Mouse (Mus musculus) liver, adult 2 months (tissue): Measurements from ENCODE around the gene Piwil4. TPM values are rescaled to one million over a fixed set of nuclear protein-coding genes. Genes with fewer than 3 reads are reported as not detected.

Source experiments
- DNase-seq: peaks from one replicate; pipeline ENCODE4 v3.0.0-alpha.2; 2011; ENCODE audit warnings: low read depth, low spot score; ENCODE audit errors: extremely low read depth
- H3K27ac ChIP-seq: fragments of 200-500 bp; replicated peaks from 2 replicates; pipeline ENCODE4 v1.5.1; 2012; ENCODE audit warnings: low read depth, mild to moderate bottlenecking, control low read depth, inconsistent platforms, low read length; ENCODE audit not compliant: insufficient read depth
- H3K27me3 ChIP-seq: fragments of 200-500 bp; 2 replicates; pipeline ENCODE4 v1.6.1; 2012; ENCODE audit warnings: mild to moderate bottlenecking, moderate library complexity, low read length, inconsistent platforms; ENCODE audit not compliant: control insufficient read depth, insufficient read depth
- H3K36me3 ChIP-seq: fragments of 200-500 bp; 2 replicates; pipeline ENCODE4 v1.6.1; 2012; ENCODE audit warnings: low read length, inconsistent platforms; ENCODE audit not compliant: control insufficient read depth, insufficient read depth
- H3K4me1 ChIP-seq: fragments of 200-500 bp; 2 replicates; pipeline ENCODE4 v1.6.1; 2011; ENCODE audit warnings: low read length; ENCODE audit not compliant: control insufficient read depth, insufficient read depth
- H3K4me3 ChIP-seq: fragments of 200-500 bp; 2 replicates; pipeline ENCODE4 v1.5.1; 2011; ENCODE audit warnings: low read depth, mild to moderate bottlenecking, control low read depth, low read length, moderate library complexity; ENCODE audit not compliant: insufficient read depth
- H3K79me2 ChIP-seq: fragments of 200-500 bp; 2 replicates; pipeline ENCODE4 v1.6.1; 2012; ENCODE audit warnings: inconsistent platforms, mild to moderate bottlenecking, low read length, moderate library complexity; ENCODE audit not compliant: control insufficient read depth, insufficient read depth
- H3K9ac ChIP-seq: fragments of 200-500 bp; 2 replicates; pipeline ENCODE4 v1.6.1; 2012; ENCODE audit warnings: low read depth, mild to moderate bottlenecking, control low read depth, inconsistent platforms, low read length
- POLR2A ChIP-seq: fragments of 200-500 bp; IDR thresholded peaks from 2 replicates; pipeline ENCODE4 v1.6.1; 2011; ENCODE audit warnings: low read length, control low read depth; ENCODE audit not compliant: insufficient read depth; ENCODE audit errors: extremely low read depth
- WGBS: fragments of 180-500 bp; shearing (Covaris S2); methylation state at CpG from one replicate; pipeline ENCODE4 v1.1.7; 2018; 5-methylcytosine and 5-hydroxymethylcytosine counted together
- polyA plus RNA-seq: library from polyadenylated mRNA; depleted of rRNA; stranded (reverse); fragments of >200 nt; gene quantifications from 2 replicates; pipeline ENCODE4 v1.2.3, GENCODE M21; 2012; rRNA removed
- total RNA-seq: library from RNA; depleted of rRNA; stranded (reverse); fragments of >200 nt; gene quantifications from 2 replicates; pipeline ENCODE4 v1.2.3, GENCODE M21; 2014; rRNA removed

The Piwil4 gene
- total and polyA plus RNA-seq, 2 experiments = not detected

DNA sequence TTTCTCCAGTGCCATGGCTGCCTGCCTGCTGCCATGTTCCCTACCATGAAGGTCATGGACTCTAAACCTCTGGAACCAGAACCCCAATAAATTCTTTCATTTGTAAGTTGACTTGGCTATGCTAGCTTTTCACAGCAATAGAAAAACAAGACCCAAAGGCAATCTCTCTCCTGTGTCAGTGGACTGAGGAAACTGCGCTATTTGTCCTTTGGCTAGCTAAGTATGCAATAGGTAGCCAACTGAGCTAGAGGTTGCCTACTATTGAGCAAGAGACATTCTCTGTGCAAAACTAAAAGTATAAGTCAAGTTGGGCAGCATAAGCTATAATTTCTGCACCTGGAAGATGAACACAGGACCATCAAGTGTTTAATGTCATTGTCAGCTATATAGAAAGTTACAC, 93.9 kb downstream of the Piwil4 start:
- Histone ChIP-seq H3K4me3 (no peak overlapping the region), H3K27me3 (no peaks in the 10 kb centered on the region), H3K79me2 (no peaks in the 10 kb centered on the region), H3K4me1 (no peaks in the 10 kb centered on the region; the same call in 1 of the 2 replicates), H3K9ac (no peak overlapping the region), H3K27ac (no peak overlapping the region), H3K36me3 (no peaks in the 10 kb centered on the region)
- DNase-seq = peak; percentile 79
- 91% methylated on average over 1 of the region's 1 CpGs for WGBS
- no peak for TF ChIP-seq POLR2A

Other genes starting within 250 kb of the Piwil4 start
- gene Kdm4d, start 240.3 kb downstream of the Piwil4 start, total RNA-seq = 0.07 TPM in 1 of 2 replicates, not detected in the other
- gene Kdm4d, start 240.3 kb downstream of the Piwil4 start, polyA plus RNA-seq = not detected in 2 replicates
- gene Cwc15, start 240.1 kb downstream of the Piwil4 start, total RNA-seq = 43.5 and 58.4 TPM in 2 replicates
- 7.0 and 8.7 TPM in 2 replicates for gene Cwc15, start 240.1 kb downstream of the Piwil4 start, polyA plus RNA-seq
- 5.0 and 5.3 TPM in 2 replicates for gene Amotl1, start 95.7 kb downstream of the Piwil4 start, total RNA-seq
- 3.3 and 4.0 TPM in 2 replicates for gene Amotl1, start 95.7 kb downstream of the Piwil4 start, polyA plus RNA-seq
- gene Fut4, start 11.7 kb upstream of the Piwil4 start, total RNA-seq = 0.07 and 0.18 TPM in 2 replicates
- gene Fut4, start 11.7 kb upstream of the Piwil4 start, polyA plus RNA-seq = 0.05 and 0.17 TPM in 2 replicates
- not detected in 2 replicates for gene 1700012B09Rik, start 30.3 kb upstream of the Piwil4 start, total RNA-seq
- not detected in 2 replicates for gene 1700012B09Rik, start 30.3 kb upstream of the Piwil4 start, polyA plus RNA-seq
- 4.0 and 5.7 TPM in 2 replicates for gene Mre11a, start 43.9 kb upstream of the Piwil4 start, total RNA-seq
- 1.6 TPM in 2 replicates for gene Mre11a, start 43.9 kb upstream of the Piwil4 start, polyA plus RNA-seq
- 9.0 and 9.4 TPM in 2 replicates for gene Ankrd49, start 44.1 kb upstream of the Piwil4 start, total RNA-seq
- 3.6 and 3.7 TPM in 2 replicates for gene Ankrd49, start 44.1 kb upstream of the Piwil4 start, polyA plus RNA-seq
- gene Gpr83, start 119.5 kb upstream of the Piwil4 start, total RNA-seq = not detected in 2 replicates
- not detected in 2 replicates for gene Gpr83, start 119.5 kb upstream of the Piwil4 start, polyA plus RNA-seq
- not detected in 2 replicates for gene Izumo1r, start 163.2 kb upstream of the Piwil4 start, total RNA-seq
- 0.20 and 0.40 TPM in 2 replicates for gene Izumo1r, start 163.2 kb upstream of the Piwil4 start, polyA plus RNA-seq